Mouse (Mus musculus): ENCODE measurements around the gene Klf17. TPM values are rescaled to one million over a fixed set of nuclear protein-coding genes. Genes with fewer than 3 reads are reported as not detected.
A peak's percentile ranks its signal among the peaks of the same experiment; 100 is the strongest.
"Not testable (repeated sequence)": the region's sequence is repeated elsewhere in the genome, so short reads cannot be mapped to it uniquely, and the experiment has no call there.

Klf17 gene
- not detected in 2 replicates for polyA plus RNA-seq (2012; ENCODE audit: insufficient read depth, insufficient read length, missing spikeins)

- H3K27ac ChIP-seq (replicated peaks; ENCODE audit: low read depth, low read length) = no peak within 1 kb of the TSS
- no peak within 1 kb of the TSS for H3K4me3 ChIP-seq (ENCODE audit: insufficient read depth, low read depth, low read length)
- H3K4me1 ChIP-seq (ENCODE audit: control insufficient read depth, insufficient read depth, insufficient read length, low read length) = no peaks in the 10 kb centered on the region
Measured at GRCm38 (mm10) chr4:117765416-117765815, at the start of gene Klf17. Gene Klf17, minus strand, starts transcription at chr4:117765648.

- no peaks in the 10 kb centered on the region for H3K4me1 ChIP-seq (ENCODE audit: control insufficient read depth, insufficient read depth, insufficient read length, low read length)
- no peak overlapping the region for H3K4me3 ChIP-seq (ENCODE audit: insufficient read depth, low read depth, low read length)
- H3K27ac ChIP-seq (replicated peaks; ENCODE audit: low read depth, low read length) = no peak overlapping the region
Measured at GRCm38 (mm10) chr4:117814333-117814732, 48.9 kb upstream of the Klf17 start.

GRCm38 (mm10) chr4:117813591-117814192, 48.2 kb upstream of the Klf17 start:
- Histone ChIP-seq H3K4me3 (ENCODE audit: insufficient read depth, low read depth, low read length) (no peak overlapping the region), H3K27ac (replicated peaks; ENCODE audit: low read depth, low read length) (no peak overlapping the region)

DNA sequence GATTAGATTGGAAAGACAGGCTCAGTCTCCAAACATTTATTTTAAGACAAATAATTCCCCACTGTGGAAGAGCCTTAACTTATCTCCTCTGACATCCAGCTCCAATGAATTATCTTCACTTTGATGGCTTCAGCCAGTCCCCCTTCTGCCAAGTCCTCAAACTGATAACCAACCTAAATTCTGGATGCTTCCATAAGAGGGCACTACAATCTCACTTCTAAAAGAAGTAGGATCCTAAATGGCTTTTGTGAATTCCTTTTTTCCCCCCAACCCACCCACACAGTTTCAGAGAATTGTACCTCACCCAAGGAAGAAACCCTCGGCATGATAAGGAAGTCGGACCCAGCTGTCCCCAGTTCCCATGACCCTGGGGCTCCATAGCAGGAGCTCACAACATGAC, 45.5 kb upstream of the Klf17 start:
- no peaks in the 10 kb centered on the region for H3K4me1 ChIP-seq (ENCODE audit: control insufficient read depth, insufficient read depth, insufficient read length, low read length)
- no peak overlapping the region for H3K27ac ChIP-seq (replicated peaks; ENCODE audit: low read depth, low read length)
- H3K4me3 ChIP-seq (ENCODE audit: insufficient read depth, low read depth, low read length) = no peak overlapping the region

More at GRCm38 (mm10) chr4:117813591-117814192, 48.2 kb upstream of the Klf17 start:
- no peaks in the 10 kb centered on the region for H3K4me1 ChIP-seq (ENCODE audit: control insufficient read depth, insufficient read depth, insufficient read length, low read length)

GRCm38 (mm10) chr4:117806992-117807391, 41.5 kb upstream of the Klf17 start:
- Histone ChIP-seq H3K4me3 (ENCODE audit: insufficient read depth, low read depth, low read length) (no peak overlapping the region), H3K4me1 (ENCODE audit: control insufficient read depth, insufficient read depth, insufficient read length, low read length) (no peaks in the 10 kb centered on the region), H3K27ac (replicated peaks; ENCODE audit: low read depth, low read length) (no peak overlapping the region)

GRCm38 (mm10) chr4:117799904-117800303, 34.5 kb upstream of the Klf17 start:
- Histone ChIP-seq H3K27ac (replicated peaks; ENCODE audit: low read depth, low read length) (no peak overlapping the region), H3K4me1 (ENCODE audit: control insufficient read depth, insufficient read depth, insufficient read length, low read length) (no peaks in the 10 kb centered on the region), H3K4me3 (ENCODE audit: insufficient read depth, low read depth, low read length) (no peak overlapping the region)

DNA sequence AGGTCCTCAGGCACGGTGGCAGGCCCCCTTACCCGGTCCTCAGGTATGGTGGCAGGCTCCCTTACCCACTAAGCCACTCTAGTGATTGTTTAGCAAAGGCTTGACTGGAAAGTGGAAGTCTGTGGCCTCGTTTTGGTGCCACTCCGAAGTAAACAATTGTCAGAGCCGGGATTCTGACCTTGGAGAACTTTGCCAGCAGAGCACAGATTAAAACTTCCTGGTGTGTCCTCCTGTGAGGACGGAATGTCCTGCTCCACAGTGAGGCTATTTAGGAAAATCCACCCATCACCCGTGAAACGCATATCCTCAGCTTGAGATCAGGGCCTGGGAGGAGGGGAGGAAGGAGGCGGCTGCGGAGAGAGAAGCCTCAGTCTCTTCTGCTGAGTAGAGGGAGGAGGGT, 22.9 kb upstream of the Klf17 start:
- Histone ChIP-seq H3K4me1 (ENCODE audit: control insufficient read depth, insufficient read depth, insufficient read length, low read length) (no peaks in the 10 kb centered on the region), H3K4me3 (ENCODE audit: insufficient read depth, low read depth, low read length) (no peak overlapping the region), H3K27ac (replicated peaks; ENCODE audit: low read depth, low read length) (no peak overlapping the region)

- Histone ChIP-seq H3K4me1 (ENCODE audit: control insufficient read depth, insufficient read depth, insufficient read length, low read length) (no peaks in the 10 kb centered on the region), H3K27ac (replicated peaks; ENCODE audit: low read depth, low read length) (no peak overlapping the region), H3K4me3 (ENCODE audit: insufficient read depth, low read depth, low read length) (0 out of 2 replicates have a peak overlapping the region, but pooled peaks have one; percentile 25)
Measured at GRCm38 (mm10) chr4:117786963-117787362, 21.5 kb upstream of the Klf17 start.

- no peaks in the 10 kb centered on the region for H3K4me1 ChIP-seq (ENCODE audit: control insufficient read depth, insufficient read depth, insufficient read length, low read length)
- no peak overlapping the region for H3K27ac ChIP-seq (replicated peaks; ENCODE audit: low read depth, low read length)
- no peak overlapping the region for H3K4me3 ChIP-seq (ENCODE audit: insufficient read depth, low read depth, low read length)
Measured at GRCm38 (mm10) chr4:117782908-117783307, 17.5 kb upstream of the Klf17 start.

DNA sequence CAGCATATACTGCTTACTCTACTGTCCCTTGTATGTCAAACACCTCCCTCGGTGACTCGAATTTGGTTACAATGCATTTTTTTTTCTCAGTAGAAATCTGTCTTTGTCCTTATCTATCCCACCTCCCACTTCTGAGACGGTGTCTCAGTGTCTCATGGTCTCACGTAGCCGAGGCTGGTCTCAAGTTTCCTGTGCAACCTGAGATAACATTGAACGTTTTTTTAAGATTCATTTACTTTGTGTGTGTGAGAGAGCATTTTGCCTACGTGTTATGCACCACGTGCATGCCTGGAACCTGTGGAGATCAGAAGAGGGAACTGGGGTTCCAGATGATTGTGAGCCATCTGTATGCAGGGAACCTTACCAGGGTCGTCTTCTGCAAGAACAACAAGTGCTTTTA, 7.5 kb upstream of the Klf17 start:
- Histone ChIP-seq H3K27ac (replicated peaks; ENCODE audit: low read depth, low read length) (no peak overlapping the region), H3K4me3 (ENCODE audit: insufficient read depth, low read depth, low read length) (no peak overlapping the region), H3K4me1 (ENCODE audit: control insufficient read depth, insufficient read depth, insufficient read length, low read length) (no peaks in the 10 kb centered on the region)

DNA sequence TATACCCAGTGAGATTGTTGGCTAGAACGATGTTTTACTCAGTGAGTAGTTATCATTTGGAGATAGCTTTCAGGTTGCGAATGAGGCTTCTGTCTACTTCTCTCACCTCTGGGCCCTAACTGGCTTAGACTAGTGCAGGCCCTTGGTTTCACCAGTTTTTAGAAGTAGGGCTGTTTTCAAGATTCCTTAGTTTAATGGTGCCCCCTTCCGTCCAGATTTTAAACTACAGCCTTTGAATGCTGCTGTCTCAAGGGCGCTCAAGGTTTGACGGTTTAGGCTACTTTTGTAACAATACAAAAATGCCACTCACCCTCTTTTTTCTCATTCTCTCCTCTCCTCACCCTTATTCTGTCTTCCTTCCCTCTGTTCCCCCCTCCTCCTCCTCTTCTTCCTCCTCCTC, 5.5 kb upstream of the Klf17 start:
- H3K4me1 ChIP-seq (ENCODE audit: control insufficient read depth, insufficient read depth, insufficient read length, low read length) = no peaks in the 10 kb centered on the region
- H3K4me3 ChIP-seq (ENCODE audit: insufficient read depth, low read depth, low read length) = no peak overlapping the region
- H3K27ac ChIP-seq (replicated peaks; ENCODE audit: low read depth, low read length) = no peak overlapping the region

GRCm38 (mm10) chr4:117760151-117760550, 5.3 kb downstream of the Klf17 start:
- Histone ChIP-seq H3K27ac (replicated peaks; ENCODE audit: low read depth, low read length) (no peak overlapping the region), H3K4me1 (ENCODE audit: control insufficient read depth, insufficient read depth, insufficient read length, low read length) (no peaks in the 10 kb centered on the region), H3K4me3 (ENCODE audit: insufficient read depth, low read depth, low read length) (no peak overlapping the region)

DNA sequence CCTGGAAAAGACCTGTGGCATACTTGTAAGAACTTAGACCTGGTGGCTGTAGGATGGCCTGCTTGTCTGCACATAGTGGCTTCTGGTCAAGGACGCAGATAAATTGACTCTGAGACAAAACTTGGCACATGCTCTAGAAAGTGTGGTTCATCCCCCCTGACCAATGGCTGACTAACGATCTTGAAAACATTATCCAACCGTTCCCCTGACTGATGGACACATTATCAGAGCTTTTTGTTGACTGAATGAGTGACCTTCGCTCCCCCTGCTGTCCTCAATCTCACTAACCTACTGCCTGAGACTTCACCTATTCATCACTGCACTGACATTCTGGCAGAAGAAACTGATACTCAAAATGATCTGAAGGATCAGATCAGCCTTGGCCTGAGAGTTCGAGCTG, 13.0 kb downstream of the Klf17 start:
- H3K4me3 ChIP-seq (ENCODE audit: insufficient read depth, low read depth, low read length); H3K27ac ChIP-seq (replicated peaks; ENCODE audit: low read depth, low read length); H3K4me1 ChIP-seq (ENCODE audit: control insufficient read depth, insufficient read depth, insufficient read length, low read length): not testable (repeated sequence)

GRCm38 (mm10) chr4:117737559-117737958, 27.9 kb downstream of the Klf17 start:
- Histone ChIP-seq H3K27ac (replicated peaks; ENCODE audit: low read depth, low read length) (no peak overlapping the region), H3K4me1 (ENCODE audit: control insufficient read depth, insufficient read depth, insufficient read length, low read length) (no peaks in the 10 kb centered on the region), H3K4me3 (ENCODE audit: insufficient read depth, low read depth, low read length) (no peak overlapping the region)

GRCm38 (mm10) chr4:117731926-117732325, 33.5 kb downstream of the Klf17 start:
- H3K27ac ChIP-seq (replicated peaks; ENCODE audit: low read depth, low read length) = no peak overlapping the region
- H3K4me3 ChIP-seq (ENCODE audit: insufficient read depth, low read depth, low read length) = no peak overlapping the region
- H3K4me1 ChIP-seq (ENCODE audit: control insufficient read depth, insufficient read depth, insufficient read length, low read length) = no peaks in the 10 kb centered on the region

- H3K27ac ChIP-seq (replicated peaks; ENCODE audit: low read depth, low read length) = no peak within 1 kb of the TSS
- no peaks in the 10 kb centered on the region for H3K4me1 ChIP-seq (ENCODE audit: control insufficient read depth, insufficient read depth, insufficient read length, low read length)
- H3K4me3 ChIP-seq (ENCODE audit: insufficient read depth, low read depth, low read length) = no peak within 1 kb of the TSS
Measured at GRCm38 (mm10) chr4:117724112-117724511, 41.3 kb downstream of the Klf17 start, which contains the start of gene Gm12845. Gene Gm12845, plus strand, starts transcription at chr4:117724412.
